Mouse (Mus musculus): Measurements from ENCODE around the gene Sult1c2.
"Not testable (repeated sequence)": the region's sequence is repeated elsewhere in the genome, so short reads cannot be mapped to it uniquely, and the experiment has no call there.

DNA sequence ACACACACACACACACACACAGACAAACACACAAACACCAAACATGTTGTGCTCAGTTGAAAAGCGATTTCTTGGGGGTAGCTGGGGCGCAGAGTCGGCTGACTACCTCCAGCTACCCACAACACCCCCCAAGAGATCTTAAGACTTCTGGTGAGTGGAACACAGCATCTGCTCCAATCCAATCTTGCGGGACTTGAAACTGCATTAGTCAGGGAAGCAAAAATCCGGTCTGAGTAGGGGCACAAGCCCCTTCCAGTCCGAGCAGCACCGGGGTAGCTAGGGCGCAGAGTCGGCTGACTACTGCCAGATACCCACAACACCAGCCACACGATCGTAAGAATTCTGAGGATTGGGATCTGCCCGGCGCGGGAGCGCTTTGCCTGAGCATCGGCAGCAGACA lies 42.2 kb downstream of the Sult1c2 start:
- TF ChIP-seq GATA1, TAL1 (IDR thresholded peaks at IDR 0.05; ENCODE audit: low read length): not testable (repeated sequence)

Data from erythroblast, embryonic 14.5 days (primary cell).